Mouse (Mus musculus): ENCODE results near the gene Il21r.

Il21r gene

GRCm38 (mm10) chr7:125603185-125603631, at the start of gene Il21r:
TSS of gene Il21r (plus strand) at chr7:125603429.
- DNase-seq (ENCODE audit: low spot score in 2 of 2), result peak in 1 of 2 experiments; percentile 72

GRCm38 (mm10) chr7:125553653-125554428, 49.4 kb upstream of the Il21r start:
- peak in 1 of 2 experiments; percentile 13 for DNase-seq (ENCODE audit: low spot score in 2 of 2)

DNA sequence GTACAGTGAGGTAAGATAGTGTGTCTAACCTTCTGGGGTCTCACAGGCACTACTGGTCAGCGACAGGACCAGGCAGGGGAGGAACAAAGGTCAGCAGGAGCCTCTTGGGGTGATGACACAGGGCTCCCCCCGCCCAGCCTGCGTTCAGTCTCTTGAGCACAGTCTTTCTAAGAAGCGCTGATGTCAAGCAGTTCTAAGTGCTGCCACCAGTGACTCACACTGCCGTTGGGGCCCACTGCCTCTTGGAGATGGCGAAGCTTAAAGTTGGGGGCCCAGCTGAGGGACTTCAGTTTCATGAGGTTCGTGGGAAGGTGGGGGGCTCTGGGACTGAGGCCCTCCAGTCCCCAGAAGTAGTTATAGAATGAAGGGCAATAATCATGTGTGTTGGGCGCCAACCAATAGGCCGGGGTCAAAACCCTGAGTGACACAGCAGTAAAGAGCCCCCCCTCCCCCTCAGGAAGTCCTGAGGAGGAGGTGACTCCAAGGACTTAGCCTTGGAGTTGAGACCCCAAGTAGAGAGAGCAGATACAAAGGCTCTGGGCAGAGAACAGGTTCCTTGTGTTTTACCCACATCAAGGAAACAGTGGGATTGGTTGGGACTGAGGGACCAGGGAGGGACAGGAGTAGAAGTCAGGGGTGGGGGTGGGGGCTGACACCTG, 48.6 kb upstream of the Il21r start:
- peak in 1 of 2 experiments; percentile 27 for DNase-seq (ENCODE audit: low spot score in 2 of 2)

GRCm38 (mm10) chr7:125555351-125555872, 47.8 kb upstream of the Il21r start:
- DNase-seq (ENCODE audit: low spot score in 2 of 2), result peak in 1 of 2 experiments; percentile 28

DNA sequence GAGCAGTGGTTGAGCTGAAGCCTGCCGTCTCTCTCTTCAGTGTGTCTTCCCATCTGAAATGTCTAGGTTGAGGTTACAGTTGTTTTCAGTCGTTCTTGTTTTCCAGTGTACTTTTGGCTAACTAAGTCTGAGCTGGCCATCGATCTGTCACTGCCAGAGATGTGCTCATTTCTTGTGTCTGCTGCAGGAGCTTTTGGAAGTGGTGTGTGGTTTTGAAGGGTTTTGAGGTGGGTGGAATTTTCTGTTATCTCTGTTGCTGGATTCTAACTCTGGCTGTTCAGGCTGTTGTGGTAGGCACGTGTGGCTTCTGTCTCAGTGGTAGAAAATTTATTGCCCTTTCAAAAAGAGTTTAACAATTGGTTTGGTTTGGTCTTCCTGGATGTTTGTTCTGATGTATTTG, 47.1 kb upstream of the Il21r start:
- no peak for DNase-seq (ENCODE audit: low spot score in 2 of 2)

GRCm38 (mm10) chr7:125556865-125557264, 46.4 kb upstream of the Il21r start:
- peak in 1 of 2 experiments; percentile 40 for DNase-seq (ENCODE audit: low spot score in 2 of 2)

DNA sequence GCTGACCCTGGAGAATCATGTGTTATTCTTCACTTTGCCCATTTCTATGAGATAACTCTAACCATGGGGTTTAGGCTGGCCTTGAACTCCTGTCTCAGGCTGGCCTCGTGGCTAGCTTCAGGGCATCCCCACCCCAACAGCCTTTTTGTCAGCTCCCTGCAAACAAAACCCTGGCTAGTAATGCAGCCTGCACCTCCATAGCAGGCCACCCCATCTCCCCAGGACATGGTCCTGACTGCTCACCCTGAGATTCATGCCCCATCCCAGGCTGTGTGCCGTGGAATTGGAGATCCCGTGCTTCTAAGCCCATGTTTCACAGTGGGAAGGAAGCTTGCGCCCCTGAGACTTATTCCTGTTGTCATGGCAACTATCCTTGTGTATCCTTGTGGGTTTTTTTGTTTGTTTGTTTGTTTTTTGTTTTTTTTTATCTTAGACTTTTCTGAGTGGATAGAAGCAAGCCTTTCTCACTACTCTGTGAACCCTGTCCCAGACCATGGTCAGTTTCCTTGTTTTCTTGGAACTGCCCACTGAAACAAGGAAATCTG, 44.8 kb upstream of the Il21r start:
- no peak for DNase-seq (ENCODE audit: low spot score in 2 of 2)

GRCm38 (mm10) chr7:125558997-125559396, 44.2 kb upstream of the Il21r start:
- DNase-seq (ENCODE audit: low spot score in 2 of 2), result no peak

GRCm38 (mm10) chr7:125559537-125559936, 43.7 kb upstream of the Il21r start:
- DNase-seq (ENCODE audit: low spot score in 2 of 2), result no peak

- DNase-seq (ENCODE audit: low spot score in 2 of 2), result no peak
Observed at GRCm38 (mm10) chr7:125560146-125560785, 43.0 kb upstream of the Il21r start.

DNA sequence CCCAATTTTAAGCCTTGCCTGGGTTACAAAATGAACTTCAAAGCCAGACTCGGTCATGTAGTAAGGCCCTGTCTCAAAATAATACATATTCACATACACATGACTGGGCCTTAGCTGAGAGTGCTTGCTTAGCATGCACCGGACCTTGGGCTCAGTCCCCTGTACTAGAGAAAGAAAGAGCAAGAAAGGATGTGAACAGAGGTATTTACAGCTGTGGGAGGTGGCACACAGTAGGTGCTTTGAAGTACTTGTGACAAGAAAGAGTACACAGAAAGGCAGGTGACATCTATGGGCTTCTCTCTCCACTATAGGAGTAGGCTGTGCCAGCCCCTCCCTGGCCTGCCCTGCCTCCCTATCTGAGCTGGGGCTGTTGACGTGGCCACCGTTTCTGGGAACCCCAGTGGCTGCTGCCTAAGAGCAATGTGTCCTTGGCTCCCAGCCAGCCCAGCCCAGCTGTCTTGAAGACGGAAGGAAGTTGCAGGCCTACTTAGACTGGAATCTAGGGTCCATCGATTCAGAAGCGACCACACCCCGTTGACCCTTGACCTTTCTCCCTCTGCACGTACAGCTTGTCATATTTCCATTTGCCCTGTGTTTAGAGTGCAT, 42.0 kb upstream of the Il21r start:
- DNase-seq (ENCODE audit: low spot score in 2 of 2), result peak in 1 of 2 experiments; percentile 77

GRCm38 (mm10) chr7:125562413-125562812, 40.8 kb upstream of the Il21r start:
- no peak for DNase-seq (ENCODE audit: low spot score in 2 of 2)

DNA sequence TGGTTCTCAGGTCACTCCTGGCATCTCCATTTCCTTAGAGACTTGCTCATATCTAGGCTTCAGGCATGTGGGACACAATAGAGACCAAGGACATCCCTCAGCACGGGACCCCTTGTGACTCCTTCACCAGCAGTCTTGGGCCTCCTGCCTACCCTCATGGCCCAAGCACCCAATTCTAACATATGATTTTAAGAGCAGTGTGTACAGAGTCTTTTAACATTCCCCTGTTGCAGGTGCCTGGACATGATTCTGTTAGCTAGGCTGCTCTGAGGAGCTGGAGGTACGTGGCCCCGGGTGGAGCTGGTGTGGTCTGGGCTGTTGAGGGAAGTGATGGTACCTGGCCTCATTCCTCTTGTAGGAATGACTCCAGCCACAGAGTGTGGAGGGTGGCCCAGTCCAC, 40.1 kb upstream of the Il21r start:
- DNase-seq (ENCODE audit: low spot score in 2 of 2), result no peak

DNA sequence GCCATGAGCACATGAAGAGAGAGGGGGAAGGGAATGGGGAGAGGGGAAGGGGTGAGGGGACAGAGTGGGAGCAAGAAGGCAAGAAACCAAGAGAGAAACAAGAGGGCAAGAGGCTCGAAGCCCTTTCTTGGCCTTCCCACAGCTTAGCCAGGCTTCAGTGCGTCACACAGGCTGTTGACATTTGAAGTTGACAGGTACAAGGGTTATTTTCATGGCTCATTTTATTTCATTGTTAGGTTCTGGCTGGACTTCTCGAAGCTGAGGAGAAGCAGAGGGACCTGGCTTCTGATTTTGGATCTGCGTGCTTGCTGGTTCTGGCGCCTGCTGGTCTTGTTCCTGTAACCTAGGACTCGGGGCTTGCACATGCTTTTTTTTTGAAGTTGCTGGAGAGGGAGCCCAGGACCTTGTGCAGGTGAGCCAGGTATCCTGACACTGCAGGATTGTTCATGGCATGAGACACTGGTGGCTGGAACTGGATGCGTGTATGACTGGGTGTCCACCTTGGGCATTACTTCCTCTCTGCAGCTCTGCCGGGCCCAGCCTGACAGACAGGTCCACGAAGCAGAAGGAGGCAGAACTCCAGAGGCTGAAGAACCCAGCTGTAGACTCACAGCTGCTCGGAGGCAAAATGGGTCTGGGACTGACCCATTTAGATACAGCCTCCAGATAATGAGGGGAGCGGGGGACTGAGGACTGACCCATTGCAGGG, 38.8 kb upstream of the Il21r start:
- DNase-seq (ENCODE audit: low spot score in 2 of 2), result no peak

DNA sequence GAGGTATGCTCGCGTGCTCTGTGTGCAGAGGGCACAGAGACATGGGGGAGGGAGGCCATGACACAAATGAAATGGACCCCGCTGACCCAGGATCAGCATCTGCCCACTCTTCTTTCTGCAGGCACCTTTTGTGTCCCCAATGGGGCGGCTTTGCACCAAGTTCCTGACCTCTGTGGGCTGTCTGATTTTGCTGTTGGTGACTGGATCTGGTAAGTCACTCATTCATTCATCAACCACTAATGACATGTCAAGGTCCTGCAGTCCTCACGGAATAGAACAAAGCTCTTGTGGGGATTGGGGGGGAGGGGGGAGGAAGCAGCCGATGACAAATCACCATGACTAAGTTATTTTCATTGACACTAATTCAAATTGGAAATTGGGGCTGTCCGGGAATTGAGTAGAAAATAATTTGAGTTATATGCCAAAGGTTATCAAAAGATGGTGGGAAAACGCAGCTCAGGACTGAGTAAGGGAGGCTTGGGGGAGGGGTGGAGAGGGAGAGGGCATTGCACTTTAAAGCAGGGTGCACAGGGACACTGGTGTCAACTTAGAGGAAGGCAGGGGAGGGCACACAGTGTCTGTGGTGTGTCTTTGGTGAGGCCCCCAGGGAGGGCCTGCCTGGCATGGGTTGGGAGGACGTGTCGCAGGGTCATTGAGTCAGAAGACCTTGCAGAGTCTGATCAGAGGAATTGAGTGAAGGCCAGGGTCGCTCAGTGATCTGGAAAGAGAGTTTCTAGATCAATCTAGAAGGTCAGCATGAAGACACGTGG, 37.5 kb upstream of the Il21r start:
- no peak for DNase-seq (ENCODE audit: low spot score in 2 of 2)

- no peak for DNase-seq (ENCODE audit: low spot score in 2 of 2)
Observed at GRCm38 (mm10) chr7:125566420-125566819, 36.8 kb upstream of the Il21r start.

DNA sequence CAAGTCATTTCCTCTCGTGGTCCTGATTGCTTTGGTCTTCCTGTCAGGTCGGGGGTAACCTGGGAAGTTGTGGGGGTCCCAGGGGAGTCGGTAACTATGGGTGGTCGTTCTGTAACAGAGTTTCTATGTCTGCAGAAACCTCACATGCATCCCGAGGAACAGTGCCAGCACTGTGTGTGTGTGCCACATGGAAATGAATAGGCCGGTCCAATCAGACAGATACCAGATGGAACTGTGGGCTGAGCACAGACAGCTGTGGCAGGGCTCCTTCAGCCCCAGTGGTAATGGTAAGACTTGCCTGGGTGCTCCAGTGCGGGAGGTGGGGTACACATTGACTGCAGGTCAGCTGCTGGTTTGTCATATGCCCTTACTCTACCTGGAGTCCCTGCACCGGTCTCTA, 34.3 kb upstream of the Il21r start:
- no peak for DNase-seq (ENCODE audit: low spot score in 2 of 2)

DNA sequence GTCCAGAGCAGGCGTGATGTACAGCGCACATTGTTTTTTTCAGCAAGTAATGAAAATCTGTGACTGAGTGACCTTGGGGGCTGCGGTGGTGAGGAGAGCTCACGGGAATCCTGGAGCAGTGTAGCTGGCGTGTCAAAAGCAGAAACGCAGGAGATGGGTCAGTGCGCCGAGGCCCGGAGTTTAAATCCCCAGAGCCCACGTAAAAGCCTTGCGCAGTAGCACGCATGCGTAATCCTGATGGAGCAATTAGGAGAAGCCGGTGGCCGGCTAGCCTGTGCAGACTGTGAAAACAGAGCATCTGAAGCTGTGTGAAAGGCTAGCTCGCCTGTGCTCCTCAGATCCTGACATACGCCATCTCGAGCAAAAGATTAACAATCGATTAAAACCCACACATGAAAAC, 31.3 kb upstream of the Il21r start:
- DNase-seq (ENCODE audit: low spot score in 2 of 2), result no peak

- no peak for DNase-seq (ENCODE audit: low spot score in 2 of 2)
Observed at GRCm38 (mm10) chr7:125572737-125573136, 30.5 kb upstream of the Il21r start.

DNA sequence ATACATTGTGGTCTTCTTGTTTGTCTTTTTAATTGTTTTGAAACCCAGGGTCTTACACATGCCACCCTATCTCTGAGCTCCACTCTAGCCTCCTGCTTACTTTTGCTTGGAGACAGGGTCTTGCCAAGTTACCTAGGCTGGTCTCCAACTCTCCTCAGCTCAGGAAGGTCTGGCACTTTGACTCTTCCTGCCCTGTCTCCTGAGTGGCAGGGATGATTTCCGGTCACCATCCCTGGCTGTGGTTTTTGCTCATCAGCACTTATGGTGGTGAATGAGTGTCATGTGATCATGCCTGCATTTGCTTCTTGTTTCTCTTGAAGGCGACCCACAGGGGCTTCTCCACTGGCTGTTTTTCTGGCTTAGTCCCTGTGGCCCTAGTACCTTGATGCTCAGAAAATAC, 29.4 kb upstream of the Il21r start:
- DNase-seq (ENCODE audit: low spot score in 2 of 2), result no peak
